Mouse (Mus musculus): ENCODE measurements around the gene Sec61b. TPM values are rescaled to one million over a fixed set of nuclear protein-coding genes. Genes with fewer than 3 reads are reported as not detected.

Sec61b gene
- polyA plus RNA-seq, 1 experiment from 2014 or later, result 313 TPM

- DNase-seq (ENCODE audit: low spot score) (peak; percentile 96), ATAC-seq (peak; percentile 93)
- no peaks in the 10 kb centered on the region for H3K9me3 ChIP-seq (replicated peaks; ENCODE audit: control insufficient read depth, low read length)
- no peaks in the 10 kb centered on the region for H3K36me3 ChIP-seq (ENCODE audit: control insufficient read depth, insufficient read depth, low read length)
- WGBS, result 1% methylated on average over 33 of the region's 33 CpGs
- H3K9ac ChIP-seq (ENCODE audit: low read length), result peak overlapping the region; percentile 86
- peak overlapping the region; percentile 83 for H3K27ac ChIP-seq (ENCODE audit: low read depth, low read length)
- H3K4me3 ChIP-seq (ENCODE audit: low read depth, low read length), result peak overlapping the region; percentile 47
- H3K4me1 ChIP-seq (ENCODE audit: control insufficient read depth, insufficient read depth, low read length), result peaks cover 3% of the 10 kb centered on the region; the same call in 1 of the 2 replicates
- H3K27me3 ChIP-seq (replicated peaks; ENCODE audit: control insufficient read depth, insufficient read depth, low read length), result no peaks in the 10 kb centered on the region
- H3K4me2 ChIP-seq (ENCODE audit: low read length), result peak overlapping the region; percentile 96
Observed at GRCm38 (mm10) chr4:47437365-47438340, 36.8 kb upstream of the Sec61b start.

- no peak for ATAC-seq
- WGBS, result 81% methylated on average over 6 of the region's 6 CpGs
Observed at GRCm38 (mm10) chr4:47438956-47439355, 35.5 kb upstream of the Sec61b start.

DNA sequence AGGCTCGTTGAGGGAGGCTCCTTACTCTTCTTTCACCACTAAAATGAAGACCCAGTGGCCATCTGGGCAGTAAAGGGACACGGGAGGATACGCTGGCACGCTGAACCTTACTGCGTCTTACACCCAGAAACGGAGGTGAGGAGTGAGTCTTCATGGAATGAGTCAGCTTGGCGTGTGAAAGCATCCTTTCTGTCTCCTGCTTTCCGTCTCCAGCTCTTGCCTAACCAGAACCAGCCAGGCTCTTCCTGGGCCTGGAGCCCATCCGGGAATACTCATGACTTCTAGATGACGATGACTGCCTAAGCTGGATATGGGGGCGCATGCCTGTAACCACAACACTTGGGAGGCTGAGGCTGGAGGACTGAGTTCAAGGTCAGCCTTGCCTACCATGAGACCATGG, 33.5 kb upstream of the Sec61b start:
- DNase-seq (ENCODE audit: low spot score) (no peak), ATAC-seq (no peak)
- Histone ChIP-seq H3K9me3 (replicated peaks; ENCODE audit: control insufficient read depth, low read length) (no peaks in the 10 kb centered on the region), H3K4me3 (ENCODE audit: low read depth, low read length) (no peak overlapping the region), H3K4me1 (ENCODE audit: control insufficient read depth, insufficient read depth, low read length) (peaks cover 3% of the 10 kb centered on the region; the same call in 1 of the 2 replicates), H3K27ac (ENCODE audit: low read depth, low read length) (no peak overlapping the region), H3K9ac (ENCODE audit: low read length) (no peak overlapping the region), H3K27me3 (replicated peaks; ENCODE audit: control insufficient read depth, insufficient read depth, low read length) (no peaks in the 10 kb centered on the region), H3K4me2 (ENCODE audit: low read length) (no peak overlapping the region), H3K36me3 (ENCODE audit: control insufficient read depth, insufficient read depth, low read length) (no peaks in the 10 kb centered on the region)
- WGBS, result 91% methylated on average over 11 of the region's 11 CpGs

More at GRCm38 (mm10) chr4:47438956-47439355, 35.5 kb upstream of the Sec61b start:
- no peaks in the 10 kb centered on the region for H3K9me3 ChIP-seq (replicated peaks; ENCODE audit: control insufficient read depth, low read length)
- H3K4me3 ChIP-seq (ENCODE audit: low read depth, low read length), result no peak overlapping the region
- no peak overlapping the region for H3K9ac ChIP-seq (ENCODE audit: low read length)
- H3K36me3 ChIP-seq (ENCODE audit: control insufficient read depth, insufficient read depth, low read length), result no peaks in the 10 kb centered on the region
- DNase-seq (ENCODE audit: low spot score), result no peak
- H3K27ac ChIP-seq (ENCODE audit: low read depth, low read length), result no peak overlapping the region
- no peak overlapping the region for H3K4me2 ChIP-seq (ENCODE audit: low read length)
- peaks cover 3% of the 10 kb centered on the region; the same call in 1 of the 2 replicates for H3K4me1 ChIP-seq (ENCODE audit: control insufficient read depth, insufficient read depth, low read length)
- no peaks in the 10 kb centered on the region for H3K27me3 ChIP-seq (replicated peaks; ENCODE audit: control insufficient read depth, insufficient read depth, low read length)

- ATAC-seq (no peak), DNase-seq (ENCODE audit: low spot score) (no peak)
- 90% methylated on average over 3 of the region's 3 CpGs for WGBS
- Histone ChIP-seq H3K36me3 (ENCODE audit: control insufficient read depth, insufficient read depth, low read length) (no peaks in the 10 kb centered on the region), H3K9ac (ENCODE audit: low read length) (no peak overlapping the region), H3K4me1 (ENCODE audit: control insufficient read depth, insufficient read depth, low read length) (peaks cover 3% of the 10 kb centered on the region; the same call in 1 of the 2 replicates), H3K4me3 (ENCODE audit: low read depth, low read length) (no peak overlapping the region), H3K27ac (ENCODE audit: low read depth, low read length) (no peak overlapping the region), H3K27me3 (replicated peaks; ENCODE audit: control insufficient read depth, insufficient read depth, low read length) (no peaks in the 10 kb centered on the region), H3K9me3 (replicated peaks; ENCODE audit: control insufficient read depth, low read length) (no peaks in the 10 kb centered on the region), H3K4me2 (ENCODE audit: low read length) (no peak overlapping the region)
Observed at GRCm38 (mm10) chr4:47448526-47448925, 25.9 kb upstream of the Sec61b start.

DNA sequence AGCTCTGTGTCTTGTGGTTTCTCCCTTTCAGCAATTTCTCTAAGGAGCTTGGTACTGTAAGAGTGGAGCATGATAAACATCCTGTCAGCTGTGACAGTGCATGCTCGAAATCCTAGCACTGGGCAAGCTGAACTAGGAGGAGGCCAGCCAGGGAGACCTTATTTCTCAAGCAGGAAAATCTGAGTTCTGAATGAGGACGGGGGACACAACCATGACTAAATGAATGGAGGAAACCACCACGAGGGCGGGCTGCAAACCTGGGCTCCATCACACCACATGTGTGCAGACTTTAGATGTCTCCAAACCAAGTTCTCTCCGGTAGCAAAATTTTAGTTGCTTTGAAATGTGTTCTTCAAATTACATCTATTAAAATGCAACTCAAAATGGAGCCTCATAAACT, 25.3 kb upstream of the Sec61b start:
- Histone ChIP-seq H3K4me3 (ENCODE audit: low read depth, low read length) (no peak overlapping the region), H3K27ac (ENCODE audit: low read depth, low read length) (no peak overlapping the region), H3K4me2 (ENCODE audit: low read length) (no peak overlapping the region), H3K9ac (ENCODE audit: low read length) (no peak overlapping the region), H3K27me3 (replicated peaks; ENCODE audit: control insufficient read depth, insufficient read depth, low read length) (no peaks in the 10 kb centered on the region), H3K36me3 (ENCODE audit: control insufficient read depth, insufficient read depth, low read length) (no peaks in the 10 kb centered on the region), H3K4me1 (ENCODE audit: control insufficient read depth, insufficient read depth, low read length) (peaks cover 3% of the 10 kb centered on the region; the same call in 1 of the 2 replicates), H3K9me3 (replicated peaks; ENCODE audit: control insufficient read depth, low read length) (no peaks in the 10 kb centered on the region)
- DNase-seq (ENCODE audit: low spot score) (no peak), ATAC-seq (no peak)
- 56% methylated on average over 5 of the region's 5 CpGs for WGBS

DNA sequence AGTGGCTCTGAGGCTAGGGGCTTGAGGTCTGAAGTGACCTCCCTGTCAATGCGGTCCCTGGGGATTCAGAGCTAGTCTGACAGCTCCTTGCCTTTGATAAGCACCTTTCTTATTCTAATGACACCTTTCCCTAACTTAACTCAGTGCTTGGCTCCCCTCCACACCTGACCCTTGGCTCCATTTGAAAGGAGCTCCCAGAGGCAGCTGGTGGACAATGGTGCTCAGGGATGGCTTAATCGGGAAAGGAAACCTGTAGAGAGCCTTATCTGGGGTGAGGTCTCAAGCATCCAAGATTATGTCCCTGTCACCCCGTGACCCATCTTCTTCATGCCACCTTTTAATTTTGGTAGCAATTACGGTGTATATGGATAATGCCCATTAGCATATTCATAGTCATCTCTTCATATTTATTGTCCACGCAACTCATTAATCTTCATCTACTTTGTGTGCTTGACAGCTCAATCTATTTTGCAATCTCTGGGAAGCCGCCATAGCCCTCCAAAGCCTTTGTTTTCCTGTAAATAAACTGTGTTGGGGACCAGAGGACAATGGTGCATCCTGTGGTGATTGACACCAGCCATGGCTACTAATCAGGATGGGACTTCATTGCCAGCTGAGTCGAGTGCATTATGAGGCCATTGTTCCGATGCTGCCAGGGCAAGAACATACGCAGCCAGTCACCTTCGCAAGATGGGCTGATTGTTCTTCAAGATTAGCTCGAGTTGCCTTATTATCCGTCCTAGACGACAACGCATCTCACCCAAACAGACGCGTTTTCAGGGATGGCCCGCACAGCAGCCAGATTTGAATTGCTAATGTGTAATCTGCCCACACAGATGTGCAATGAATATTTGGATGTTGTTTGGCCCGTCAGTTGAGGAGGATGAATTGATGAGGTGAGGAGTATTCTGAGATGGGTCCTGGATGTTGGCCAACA, 24.6 kb upstream of the Sec61b start:
- H3K4me3 ChIP-seq (ENCODE audit: low read depth, low read length), result no peak overlapping the region
- peaks cover 3% of the 10 kb centered on the region; the same call in 1 of the 2 replicates for H3K4me1 ChIP-seq (ENCODE audit: control insufficient read depth, insufficient read depth, low read length)
- no peak for DNase-seq (ENCODE audit: low spot score)
- no peaks in the 10 kb centered on the region for H3K36me3 ChIP-seq (ENCODE audit: control insufficient read depth, insufficient read depth, low read length)
- no peaks in the 10 kb centered on the region for H3K9me3 ChIP-seq (replicated peaks; ENCODE audit: control insufficient read depth, low read length)
- no peaks in the 10 kb centered on the region for H3K27me3 ChIP-seq (replicated peaks; ENCODE audit: control insufficient read depth, insufficient read depth, low read length)
- 16% methylated on average over 18 of the region's 18 CpGs for WGBS
- no peak for ATAC-seq
- no peak overlapping the region for H3K4me2 ChIP-seq (ENCODE audit: low read length)
- no peak overlapping the region for H3K27ac ChIP-seq (ENCODE audit: low read depth, low read length)
- no peak overlapping the region for H3K9ac ChIP-seq (ENCODE audit: low read length)

GRCm38 (mm10) chr4:47467196-47467595, 7.3 kb upstream of the Sec61b start:
- Histone ChIP-seq H3K4me2 (ENCODE audit: low read length) (no peak overlapping the region), H3K9me3 (replicated peaks; ENCODE audit: control insufficient read depth, low read length) (peaks cover 4% of the 10 kb centered on the region), H3K9ac (ENCODE audit: low read length) (no peak overlapping the region), H3K36me3 (ENCODE audit: control insufficient read depth, insufficient read depth, low read length) (peaks cover 65% of the 10 kb centered on the region), H3K27me3 (replicated peaks; ENCODE audit: control insufficient read depth, insufficient read depth, low read length) (no peaks in the 10 kb centered on the region), H3K4me1 (ENCODE audit: control insufficient read depth, insufficient read depth, low read length) (no peaks in the 10 kb centered on the region), H3K4me3 (ENCODE audit: low read depth, low read length) (no peak overlapping the region), H3K27ac (ENCODE audit: low read depth, low read length) (no peak overlapping the region)
- 85% methylated on average over 2 of the region's 2 CpGs for WGBS
- DNase-seq (ENCODE audit: low spot score), result no peak
- ATAC-seq, result no peak

DNA sequence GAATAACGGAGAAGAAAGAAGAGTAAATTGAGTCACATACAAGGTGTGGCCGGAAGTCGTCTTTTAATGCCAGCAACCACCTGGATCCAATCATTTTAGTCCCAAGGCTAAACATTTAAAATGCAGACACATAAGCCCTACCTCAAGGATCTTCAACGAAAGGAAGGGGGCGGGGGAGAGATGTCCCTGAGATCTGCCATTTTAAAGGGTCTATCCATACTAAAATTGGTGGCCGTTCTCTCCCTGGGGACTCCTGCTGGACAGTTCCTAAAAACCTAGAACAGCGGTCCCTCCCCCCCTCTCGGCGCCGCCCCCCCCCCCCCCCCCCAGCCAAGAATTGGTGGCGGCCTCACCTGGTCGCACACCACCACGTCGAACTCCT, 881 bp upstream of the Sec61b start:
- WGBS, result 4% methylated on average over 8 of the region's 14 CpGs
- peak overlapping the region; percentile 68 for H3K4me3 ChIP-seq (ENCODE audit: low read depth, low read length)
- DNase-seq (ENCODE audit: low spot score) (peak; percentile 49), ATAC-seq (peak; percentile 9)
- H3K9ac ChIP-seq (ENCODE audit: low read length), result peak overlapping the region; percentile 83
- H3K4me1 ChIP-seq (ENCODE audit: control insufficient read depth, insufficient read depth, low read length), result peaks cover 14% of the 10 kb centered on the region
- H3K4me2 ChIP-seq (ENCODE audit: low read length), result peak overlapping the region; percentile 54
- no peaks in the 10 kb centered on the region; the same call in 1 of the 2 replicates for H3K9me3 ChIP-seq (replicated peaks; ENCODE audit: control insufficient read depth, low read length)
- peak overlapping the region; percentile 97 for H3K27ac ChIP-seq (ENCODE audit: low read depth, low read length)
- H3K27me3 ChIP-seq (replicated peaks; ENCODE audit: control insufficient read depth, insufficient read depth, low read length), result no peaks in the 10 kb centered on the region
- H3K36me3 ChIP-seq (ENCODE audit: control insufficient read depth, insufficient read depth, low read length), result peaks cover 61% of the 10 kb centered on the region

All from forebrain, embryonic 14.5 days (tissue).